Mouse (Mus musculus) liver, adult 2 months (tissue): ENCODE data around the gene Uqcr11. TPM values are rescaled to one million over a fixed set of nuclear protein-coding genes. Genes with fewer than 3 reads are reported as not detected.

ENCODE experiments used
- DNase-seq: peaks from one replicate; pipeline ENCODE4 v3.0.0-alpha.2; 2011; ENCODE audit warnings: low read depth, low spot score; ENCODE audit errors: extremely low read depth
- H3K27ac ChIP-seq: fragments of 200-500 bp; replicated peaks from 2 replicates; pipeline ENCODE4 v1.5.1; 2012; ENCODE audit warnings: low read depth, mild to moderate bottlenecking, control low read depth, inconsistent platforms, low read length; ENCODE audit not compliant: insufficient read depth
- H3K27me3 ChIP-seq: fragments of 200-500 bp; 2 replicates; pipeline ENCODE4 v1.6.1; 2012; ENCODE audit warnings: mild to moderate bottlenecking, moderate library complexity, low read length, inconsistent platforms; ENCODE audit not compliant: control insufficient read depth, insufficient read depth
- H3K36me3 ChIP-seq: fragments of 200-500 bp; 2 replicates; pipeline ENCODE4 v1.6.1; 2012; ENCODE audit warnings: low read length, inconsistent platforms; ENCODE audit not compliant: control insufficient read depth, insufficient read depth
- H3K4me1 ChIP-seq: fragments of 200-500 bp; 2 replicates; pipeline ENCODE4 v1.6.1; 2011; ENCODE audit warnings: low read length; ENCODE audit not compliant: control insufficient read depth, insufficient read depth
- H3K4me3 ChIP-seq: fragments of 200-500 bp; 2 replicates; pipeline ENCODE4 v1.5.1; 2011; ENCODE audit warnings: low read depth, mild to moderate bottlenecking, control low read depth, low read length, moderate library complexity; ENCODE audit not compliant: insufficient read depth
- H3K79me2 ChIP-seq: fragments of 200-500 bp; 2 replicates; pipeline ENCODE4 v1.6.1; 2012; ENCODE audit warnings: inconsistent platforms, mild to moderate bottlenecking, low read length, moderate library complexity; ENCODE audit not compliant: control insufficient read depth, insufficient read depth
- H3K9ac ChIP-seq: fragments of 200-500 bp; 2 replicates; pipeline ENCODE4 v1.6.1; 2012; ENCODE audit warnings: low read depth, mild to moderate bottlenecking, control low read depth, inconsistent platforms, low read length
- CTCF ChIP-seq: fragments of 200-500 bp; IDR thresholded peaks from 2 replicates; pipeline ENCODE4 v1.5.1; 2011; ENCODE audit warnings: low read depth, low read length, control low read depth
- POLR2A ChIP-seq: fragments of 200-500 bp; IDR thresholded peaks from 2 replicates; pipeline ENCODE4 v1.6.1; 2011; ENCODE audit warnings: low read length, control low read depth; ENCODE audit not compliant: insufficient read depth; ENCODE audit errors: extremely low read depth
- WGBS: fragments of 180-500 bp; shearing (Covaris S2); methylation state at CpG from one replicate; pipeline ENCODE4 v1.1.7; 2018; 5-methylcytosine and 5-hydroxymethylcytosine counted together
- polyA plus RNA-seq: library from polyadenylated mRNA; depleted of rRNA; stranded (reverse); fragments of >200 nt; gene quantifications from 2 replicates; pipeline ENCODE4 v1.2.3, GENCODE M21; 2012
- total RNA-seq: library from RNA; depleted of rRNA; stranded (reverse); fragments of >200 nt; gene quantifications from 2 replicates; pipeline ENCODE4 v1.2.3, GENCODE M21; 2014

Gene Uqcr11
- total and polyA plus RNA-seq, 2 experiments, result 1,362 to 2,210 TPM

- H3K79me2 ChIP-seq, result peaks cover 7% of the 10 kb centered on the region
- WGBS, result 90% methylated on average over 4 of the region's 4 CpGs
- DNase-seq, result no peak
- H3K27me3 ChIP-seq, result no peaks in the 10 kb centered on the region
- H3K36me3 ChIP-seq, result no peaks in the 10 kb centered on the region
- H3K4me3 ChIP-seq, result no peak overlapping the region
- TF ChIP-seq POLR2A, result no peak
- no peak for TF ChIP-seq CTCF
- H3K9ac ChIP-seq, result no peak overlapping the region
- no peak overlapping the region for H3K27ac ChIP-seq
- peaks cover 12% of the 10 kb centered on the region; the same call in 1 of the 2 replicates for H3K4me1 ChIP-seq
These were observed 22.5 kb downstream of the Uqcr11 start for GRCm38 (mm10) chr10:80384115-80384639.

- no peaks in the 10 kb centered on the region for H3K36me3 ChIP-seq
- no peak for DNase-seq
- no peak overlapping the region for H3K4me3 ChIP-seq
- no peak overlapping the region for H3K9ac ChIP-seq
- TF ChIP-seq POLR2A (no peak), CTCF (peak; percentile 43)
- no peak overlapping the region for H3K27ac ChIP-seq
- H3K79me2 ChIP-seq, result peaks cover 7% of the 10 kb centered on the region
- WGBS, result 92% methylated on average over 4 of the region's 4 CpGs
- H3K27me3 ChIP-seq, result no peaks in the 10 kb centered on the region
- peaks cover 12% of the 10 kb centered on the region; the same call in 1 of the 2 replicates for H3K4me1 ChIP-seq
These were observed 23.2 kb downstream of the Uqcr11 start for GRCm38 (mm10) chr10:80383431-80383830.

GRCm38 (mm10) chr10:80382641-80383365, 23.8 kb downstream of the Uqcr11 start:
- H3K79me2 ChIP-seq, result peaks cover 7% of the 10 kb centered on the region
- TF ChIP-seq CTCF (no peak), POLR2A (no peak)
- no peak overlapping the region for H3K9ac ChIP-seq
- H3K4me3 ChIP-seq, result no peak overlapping the region
- H3K36me3 ChIP-seq, result no peaks in the 10 kb centered on the region
- no peaks in the 10 kb centered on the region for H3K27me3 ChIP-seq
- H3K27ac ChIP-seq, result no peak overlapping the region
- no peak for DNase-seq
- WGBS, result 92% methylated on average over 7 of the region's 7 CpGs
- peaks cover 7% of the 10 kb centered on the region; the same call in 1 of the 2 replicates for H3K4me1 ChIP-seq

- no peaks in the 10 kb centered on the region for H3K36me3 ChIP-seq
- H3K79me2 ChIP-seq, result no peaks in the 10 kb centered on the region
- no peak for DNase-seq
- WGBS, result 55% methylated on average over 10 of the region's 10 CpGs
- H3K4me1 ChIP-seq, result no peaks in the 10 kb centered on the region
- TF ChIP-seq POLR2A (no peak), CTCF (peak; percentile 78)
- no peak overlapping the region for H3K4me3 ChIP-seq
- no peaks in the 10 kb centered on the region for H3K27me3 ChIP-seq
- no peak overlapping the region for H3K9ac ChIP-seq
- H3K27ac ChIP-seq, result no peak overlapping the region
These were observed 28.9 kb downstream of the Uqcr11 start for GRCm38 (mm10) chr10:80377716-80378115.

- TF ChIP-seq CTCF (peak; percentile 95), POLR2A (no peak)
- Histone ChIP-seq H3K4me3 (no peak overlapping the region), H3K27ac (no peak overlapping the region), H3K27me3 (no peaks in the 10 kb centered on the region), H3K79me2 (no peaks in the 10 kb centered on the region), H3K9ac (no peak overlapping the region), H3K4me1 (no peaks in the 10 kb centered on the region), H3K36me3 (no peaks in the 10 kb centered on the region)
- DNase-seq, result peak; percentile 71
- WGBS, result 1% methylated on average over 7 of the region's 7 CpGs
These were observed 30.5 kb downstream of the Uqcr11 start for GRCm38 (mm10) chr10:80376160-80376559.

GRCm38 (mm10) chr10:80374063-80374462, 32.6 kb downstream of the Uqcr11 start:
- 26% methylated on average over 6 of the region's 6 CpGs for WGBS
- Histone ChIP-seq H3K36me3 (no peaks in the 10 kb centered on the region), H3K4me3 (no peak overlapping the region), H3K27me3 (no peaks in the 10 kb centered on the region), H3K27ac (no peak overlapping the region), H3K79me2 (no peaks in the 10 kb centered on the region), H3K9ac (no peak overlapping the region), H3K4me1 (no peaks in the 10 kb centered on the region)
- TF ChIP-seq CTCF, result peak; percentile 84
- TF ChIP-seq POLR2A, result no peak
- peak; percentile 53 for DNase-seq
